Mouse (Mus musculus) olfactory bulb, adult 2 months (tissue): ENCODE results near the gene Mob3a.

ENCODE experiments used
- CTCF ChIP-seq: fragments of 200-500 bp; IDR thresholded peaks from 2 replicates; pipeline ENCODE4 v1.5.1; 2012; ENCODE audit warnings: low read depth, mild to moderate bottlenecking, low read length, moderate library complexity; ENCODE audit not compliant: insufficient read depth
- POLR2A ChIP-seq: fragments of 200-500 bp; IDR thresholded peaks from 2 replicates; pipeline ENCODE4 v1.6.1; 2012; ENCODE audit warnings: mild to moderate bottlenecking, low read depth, low read length, moderate library complexity; ENCODE audit not compliant: insufficient read depth

DNA sequence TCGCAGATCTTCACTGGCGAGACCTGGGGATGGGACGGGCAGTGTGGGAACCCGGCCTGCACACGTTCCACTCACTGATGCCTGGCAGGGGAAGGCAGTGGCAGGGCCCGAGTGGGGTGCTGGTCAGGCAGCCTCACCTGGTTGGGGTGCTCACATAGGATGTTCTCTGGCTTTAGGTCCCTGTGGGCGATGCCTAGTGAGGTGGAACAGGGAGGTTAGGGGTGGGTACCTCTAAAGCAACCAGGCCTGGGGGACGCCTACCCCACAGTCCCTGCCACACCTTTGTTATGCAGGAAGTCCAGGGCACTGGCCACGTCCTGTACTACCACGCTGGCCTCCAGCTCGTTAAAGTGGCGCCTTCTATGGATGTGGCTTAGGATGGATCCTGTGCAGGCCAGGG, 32.8 kb downstream of the Mob3a start:
- no peak for TF ChIP-seq CTCF
- TF ChIP-seq POLR2A: no peak
